Mouse (Mus musculus): ENCODE measurements at regions not wholly inside any gene's neighbourhood (a gene's known extent, or its start where the extent isn't known, plus 50 kb on each side); places are given as distances from the start of the nearest gene placed in this dataset.
"Not testable (repeated sequence)": the region's sequence is repeated elsewhere in the genome, so short reads cannot be mapped to it uniquely, and the experiment has no call there.

DNA sequence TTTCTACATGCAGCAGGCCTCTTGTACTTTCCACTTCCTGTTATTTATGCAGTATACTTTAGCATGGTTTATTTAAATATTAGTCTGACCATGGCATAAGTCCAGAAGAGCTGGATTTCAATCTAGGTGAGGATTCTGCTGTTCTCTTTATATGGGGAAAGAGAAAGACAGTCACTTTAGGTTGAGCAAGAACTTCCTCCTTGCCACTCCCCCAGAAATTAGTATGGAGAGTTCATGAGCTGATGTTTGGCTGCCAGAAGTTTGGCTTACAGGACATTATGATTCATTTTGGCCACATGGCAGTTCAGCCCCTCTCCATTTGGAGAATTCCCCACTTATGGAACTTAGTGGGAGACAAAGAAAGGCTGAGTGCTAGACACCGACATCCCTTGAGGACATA, 130.8 kb downstream of the Arrdc3 start:
- Histone ChIP-seq H3K9ac (no peak overlapping the region), H3K27me3 (no peaks in the 10 kb centered on the region), H3K4me1 (no peaks in the 10 kb centered on the region), H3K4me3 (no peak overlapping the region), H3K36me3 (no peaks in the 10 kb centered on the region), H3K27ac (no peak overlapping the region), H3K9me3 (no peaks in the 10 kb centered on the region), H3K4me2 (no peak overlapping the region)
- ATAC-seq (ENCODE audit: insufficient number of reproducible peaks, insufficient read depth, low FRiP score, low TSS enrichment, low read depth), result no peak
- 86% methylated on average over 1 of the region's 1 CpGs for WGBS

DNA sequence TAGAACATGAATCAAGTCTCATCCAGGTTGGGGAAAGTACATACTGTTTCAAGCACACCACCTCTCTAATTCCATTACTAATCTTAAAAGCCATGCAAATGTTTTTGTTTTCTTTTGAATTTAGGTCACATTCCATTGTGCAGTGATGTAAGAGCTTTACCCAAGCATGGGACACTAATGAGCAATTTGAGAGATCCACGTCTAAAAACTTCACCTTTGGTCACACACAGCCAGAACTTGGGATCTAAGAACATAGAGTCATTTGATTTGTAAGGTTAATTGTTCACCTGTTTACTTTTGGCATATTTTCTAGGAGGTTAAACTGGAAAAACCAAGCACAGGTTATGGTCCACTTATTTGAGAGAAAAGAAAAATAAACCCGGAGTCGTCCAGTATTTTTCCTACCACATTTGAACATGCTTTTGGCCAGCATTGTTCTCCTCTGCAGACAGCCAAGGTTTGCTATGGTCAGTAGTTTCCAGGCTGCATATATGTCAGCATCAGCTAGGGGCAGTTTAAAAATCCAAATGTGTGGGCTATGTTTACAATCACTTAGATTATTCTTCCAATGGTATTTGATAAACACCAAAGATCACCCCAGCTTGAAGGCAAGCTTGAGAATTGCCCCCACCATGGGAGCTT, 137.0 kb downstream of the Arrdc3 start:
- H3K4me2 ChIP-seq, result no peak overlapping the region
- no peaks in the 10 kb centered on the region for H3K9me3 ChIP-seq
- 74% methylated on average over 3 of the region's 3 CpGs for WGBS
- no peaks in the 10 kb centered on the region for H3K36me3 ChIP-seq
- no peak overlapping the region for H3K9ac ChIP-seq
- H3K4me3 ChIP-seq, result no peak overlapping the region
- no peak overlapping the region for H3K27ac ChIP-seq
- no peaks in the 10 kb centered on the region for H3K4me1 ChIP-seq
- no peak for ATAC-seq (ENCODE audit: insufficient number of reproducible peaks, insufficient read depth, low FRiP score, low TSS enrichment, low read depth)
- no peaks in the 10 kb centered on the region for H3K27me3 ChIP-seq

DNA sequence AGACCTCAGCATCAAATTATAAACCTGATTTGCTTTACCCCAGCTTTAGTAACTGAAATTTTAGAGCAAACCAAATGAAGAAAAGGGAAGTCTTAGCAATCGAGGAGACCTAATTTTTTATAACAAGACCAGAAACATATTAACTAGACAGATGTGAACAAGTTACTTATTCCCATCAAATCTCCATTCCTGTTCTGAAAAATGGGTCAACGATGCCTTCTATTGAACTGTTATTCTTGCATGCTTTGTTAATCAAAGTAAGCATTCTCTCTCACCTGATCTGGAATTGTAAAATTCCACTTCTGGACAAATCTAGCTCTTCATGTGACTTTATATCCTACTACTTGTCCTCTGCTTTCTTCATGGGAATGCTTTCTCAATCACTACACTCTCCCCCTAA, 137.6 kb downstream of the Arrdc3 start:
- no peak overlapping the region for H3K9ac ChIP-seq
- 80% methylated on average over 2 of the region's 2 CpGs for WGBS
- H3K36me3 ChIP-seq, result no peaks in the 10 kb centered on the region
- no peaks in the 10 kb centered on the region for H3K4me1 ChIP-seq
- H3K4me2 ChIP-seq, result no peak overlapping the region
- ATAC-seq (ENCODE audit: insufficient number of reproducible peaks, insufficient read depth, low FRiP score, low TSS enrichment, low read depth), result no peak
- H3K9me3 ChIP-seq, result no peaks in the 10 kb centered on the region
- no peak overlapping the region for H3K4me3 ChIP-seq
- no peaks in the 10 kb centered on the region for H3K27me3 ChIP-seq
- no peak overlapping the region for H3K27ac ChIP-seq

DNA sequence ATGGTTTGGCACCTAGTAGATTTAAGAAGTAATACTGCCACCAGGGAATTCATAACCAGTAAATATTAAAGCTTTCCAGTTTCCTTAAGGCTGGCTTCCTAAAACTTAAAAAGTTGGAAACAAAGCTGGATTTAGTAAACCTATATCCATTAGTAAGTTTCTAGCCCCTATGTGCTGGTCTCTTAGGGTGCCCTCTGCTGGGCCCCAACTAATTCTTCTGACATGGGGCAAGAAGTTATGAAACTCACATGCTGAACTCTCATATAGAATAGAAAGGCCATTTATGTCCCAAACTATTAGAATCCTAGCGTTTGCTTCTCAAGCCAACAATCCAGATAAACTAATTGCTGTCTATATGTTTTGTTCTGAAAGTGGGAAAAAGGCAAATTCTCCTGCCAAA, 139.2 kb downstream of the Arrdc3 start:
- Histone ChIP-seq H3K4me1 (no peaks in the 10 kb centered on the region), H3K9ac (no peak overlapping the region), H3K36me3 (no peaks in the 10 kb centered on the region), H3K9me3 (no peaks in the 10 kb centered on the region), H3K4me3 (no peak overlapping the region), H3K4me2 (no peak overlapping the region), H3K27ac (no peak overlapping the region), H3K27me3 (no peaks in the 10 kb centered on the region)
- 73% methylated on average over 1 of the region's 1 CpGs for WGBS
- no peak for ATAC-seq (ENCODE audit: insufficient number of reproducible peaks, insufficient read depth, low FRiP score, low TSS enrichment, low read depth)

DNA sequence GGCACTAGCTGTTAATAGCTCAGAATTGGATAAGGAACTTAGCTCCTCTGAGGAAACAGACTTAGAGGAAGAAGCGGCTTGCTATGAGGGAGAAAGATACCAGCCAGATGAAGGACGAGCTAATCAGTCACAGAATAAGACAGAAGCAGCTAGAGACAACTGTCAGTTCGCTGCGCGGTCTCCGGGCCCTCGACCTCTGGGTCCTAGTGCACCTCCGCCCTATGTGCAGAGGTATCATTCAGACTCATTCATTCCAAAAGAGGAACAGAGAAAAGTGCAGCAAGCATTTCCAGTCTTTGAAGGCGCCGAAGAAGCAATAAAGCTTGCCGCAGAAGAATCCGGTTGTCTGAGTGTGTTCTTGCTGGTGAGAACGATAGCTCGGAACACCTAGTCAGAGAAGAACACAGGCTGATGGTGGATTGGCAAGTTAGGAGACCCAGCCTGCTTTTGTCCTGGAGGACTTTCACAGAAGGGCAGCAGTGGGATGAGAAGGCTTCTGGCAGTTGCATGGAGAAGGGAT, 142.1 kb downstream of the Arrdc3 start:
- H3K27me3 ChIP-seq; H3K27ac ChIP-seq; H3K4me3 ChIP-seq; H3K4me2 ChIP-seq; ATAC-seq (ENCODE audit: insufficient number of reproducible peaks, insufficient read depth, low FRiP score, low TSS enrichment, low read depth); H3K9ac ChIP-seq; H3K36me3 ChIP-seq; H3K9me3 ChIP-seq; H3K4me1 ChIP-seq: not testable (repeated sequence)
- 93% methylated on average over 14 of the region's 14 CpGs for WGBS

DNA sequence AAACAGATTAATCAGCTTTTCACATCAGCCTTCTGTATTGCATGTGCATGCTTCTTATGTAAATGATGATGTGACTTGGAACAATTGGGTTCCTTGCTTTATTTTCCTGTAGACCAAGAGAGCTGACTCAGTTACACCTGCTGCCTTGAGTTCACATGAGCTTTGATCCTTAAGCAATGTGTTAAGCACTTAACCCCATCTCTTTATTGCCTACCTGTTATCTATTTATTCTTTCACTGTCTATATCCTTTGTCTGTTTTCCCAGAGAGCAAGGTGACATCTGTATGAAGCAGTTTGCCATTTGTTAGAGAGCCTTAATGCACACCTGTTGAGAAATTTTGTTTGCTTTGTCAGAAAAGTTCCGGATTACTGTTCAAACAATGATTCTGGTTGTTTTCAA, 154.1 kb downstream of the Arrdc3 start:
- no peaks in the 10 kb centered on the region for H3K36me3 ChIP-seq
- 76% methylated on average over 1 of the region's 1 CpGs for WGBS
- no peak overlapping the region for H3K4me2 ChIP-seq
- no peak overlapping the region for H3K4me3 ChIP-seq
- H3K9me3 ChIP-seq, result no peaks in the 10 kb centered on the region
- no peaks in the 10 kb centered on the region for H3K4me1 ChIP-seq
- H3K27me3 ChIP-seq, result no peaks in the 10 kb centered on the region
- ATAC-seq (ENCODE audit: insufficient number of reproducible peaks, insufficient read depth, low FRiP score, low TSS enrichment, low read depth), result no peak
- no peak overlapping the region for H3K9ac ChIP-seq
- H3K27ac ChIP-seq, result no peak overlapping the region

DNA sequence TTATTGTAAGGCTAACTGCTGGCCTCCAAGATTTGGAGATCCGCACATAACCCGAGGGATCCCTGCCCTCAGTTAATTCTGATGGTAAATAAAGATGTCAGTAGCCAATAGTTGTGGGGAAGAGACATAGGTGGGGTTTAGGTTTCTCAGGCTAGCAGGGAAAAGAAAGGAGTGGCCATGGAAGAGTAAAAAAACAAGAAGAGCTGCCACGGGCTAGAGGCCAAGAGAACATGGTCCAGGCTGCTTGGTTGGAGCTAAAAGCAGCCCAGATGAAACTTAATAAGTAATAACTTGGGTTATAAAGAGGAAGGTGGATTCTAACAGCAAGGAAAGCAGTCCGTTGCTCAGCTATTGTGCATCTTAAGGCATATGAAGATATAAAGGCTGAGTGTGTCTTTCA, 155.6 kb downstream of the Arrdc3 start:
- no peaks in the 10 kb centered on the region for H3K9me3 ChIP-seq

DNA sequence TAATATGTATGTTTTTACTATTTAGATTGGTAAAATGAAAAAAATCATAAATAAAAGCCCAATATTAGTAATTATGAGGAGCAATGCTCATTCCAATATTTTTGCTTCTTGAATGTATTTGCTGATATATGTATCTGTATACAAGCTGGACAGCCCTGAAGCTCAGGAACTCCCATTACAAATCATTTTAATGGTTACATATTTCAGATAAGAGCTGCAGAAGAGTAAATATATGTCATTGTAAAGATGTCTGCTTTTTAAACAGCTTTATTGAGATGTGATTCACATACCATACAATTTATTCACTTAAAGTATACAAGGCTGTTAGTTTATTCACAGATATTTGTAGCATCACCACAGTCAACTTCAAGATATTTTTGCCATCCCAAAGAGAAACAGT, 157.3 kb downstream of the Arrdc3 start:
- H3K36me3 ChIP-seq, result no peaks in the 10 kb centered on the region
- no peak overlapping the region for H3K4me2 ChIP-seq
- no peak for ATAC-seq (ENCODE audit: insufficient number of reproducible peaks, insufficient read depth, low FRiP score, low TSS enrichment, low read depth)
- no peak overlapping the region for H3K4me3 ChIP-seq
- no peaks in the 10 kb centered on the region for H3K9me3 ChIP-seq
- no peak overlapping the region for H3K27ac ChIP-seq
- H3K27me3 ChIP-seq, result no peaks in the 10 kb centered on the region
- no peak overlapping the region for H3K9ac ChIP-seq
- H3K4me1 ChIP-seq, result no peaks in the 10 kb centered on the region

More for the DNA sequence above, 155.6 kb downstream of the Arrdc3 start:
- no peak overlapping the region for H3K27ac ChIP-seq
- no peak for ATAC-seq (ENCODE audit: insufficient number of reproducible peaks, insufficient read depth, low FRiP score, low TSS enrichment, low read depth)
- no peaks in the 10 kb centered on the region for H3K27me3 ChIP-seq
- no peak overlapping the region for H3K4me3 ChIP-seq
- no peak overlapping the region for H3K4me2 ChIP-seq
- no peak overlapping the region for H3K9ac ChIP-seq
- no peaks in the 10 kb centered on the region for H3K4me1 ChIP-seq
- WGBS, result 88% methylated on average over 4 of the region's 4 CpGs
- H3K36me3 ChIP-seq, result no peaks in the 10 kb centered on the region

DNA sequence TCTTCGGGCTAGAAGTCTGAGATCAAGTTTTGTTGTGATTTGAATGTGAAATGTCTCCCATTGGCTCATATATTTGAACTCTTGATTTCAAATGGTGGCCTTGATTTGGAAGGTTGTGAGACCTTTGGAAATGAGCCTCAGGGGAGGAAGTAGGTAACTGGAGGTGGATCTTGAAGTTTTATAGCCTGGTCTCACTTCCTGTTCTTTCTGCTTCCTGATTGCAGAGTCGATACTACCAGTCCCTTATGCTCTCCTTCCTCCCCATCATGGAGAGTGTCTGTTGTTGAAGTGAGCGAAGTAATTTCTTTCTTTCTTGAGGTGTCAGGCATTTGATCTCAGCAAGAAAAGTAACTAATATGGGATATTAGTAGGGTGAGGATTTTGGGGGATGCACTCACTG, 158.5 kb downstream of the Arrdc3 start:
- no peaks in the 10 kb centered on the region for H3K9me3 ChIP-seq
- no peak for ATAC-seq (ENCODE audit: insufficient number of reproducible peaks, insufficient read depth, low FRiP score, low TSS enrichment, low read depth)
- no peaks in the 10 kb centered on the region for H3K27me3 ChIP-seq
- H3K4me1 ChIP-seq, result no peaks in the 10 kb centered on the region
- no peak overlapping the region for H3K27ac ChIP-seq
- H3K4me3 ChIP-seq, result no peak overlapping the region
- no peaks in the 10 kb centered on the region for H3K36me3 ChIP-seq
- H3K9ac ChIP-seq, result no peak overlapping the region
- 75% methylated on average over 3 of the region's 3 CpGs for WGBS
- H3K4me2 ChIP-seq, result no peak overlapping the region

All from embryonic facial prominence, embryonic 13.5 days (tissue).